ENCODE assay signal across 33 mouse cellular contexts in the genomic region with DNA sequence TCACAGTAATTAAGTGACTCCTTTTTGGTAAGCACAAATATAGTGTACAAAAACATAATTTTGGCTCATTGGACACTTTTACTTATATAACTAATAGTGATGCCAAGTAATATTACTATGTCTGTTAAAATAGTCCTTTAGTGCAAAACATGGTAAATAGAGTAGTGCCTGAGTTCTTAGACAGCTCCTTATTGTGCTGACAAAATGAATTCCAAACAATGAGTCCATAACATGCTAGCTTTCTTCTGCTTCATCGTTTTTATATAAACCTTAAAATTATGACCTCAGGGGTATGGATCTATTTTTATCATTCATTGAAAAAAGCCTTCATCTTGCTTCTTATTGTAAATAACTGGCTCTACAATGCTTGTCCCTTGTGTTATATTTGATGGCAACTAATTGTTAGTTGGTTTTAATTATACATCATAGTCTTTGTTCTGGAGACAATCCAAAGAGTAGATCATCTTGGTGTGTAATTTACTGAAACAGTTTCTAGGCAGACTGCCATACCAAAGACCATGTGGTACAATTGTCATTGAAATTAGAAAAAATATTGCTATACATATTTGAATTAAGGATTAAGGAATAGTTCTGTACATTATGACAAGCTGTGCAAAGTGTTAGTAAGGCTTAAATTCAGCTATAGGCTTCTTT.
DNase-seq lines count a peak whose midpoint lies in the region; ATAC-seq and TF ChIP-seq lines count a peak whose summit lies in the region.
"Had no signal": no experiment of that assay in that cellular context is flagged by ENCODE, and none has a peak within 500 bp of the region (broad histone marks: within the 10 kb centered on the region; RNA-seq: fewer than 3 reads in every experiment).

No protein-coding gene starts in this region.

- 58% methylated on average over 1 of the region's 1 CpGs for WGBS in embryonic facial prominence, embryonic 14.5 days
- 82% methylated on average over 1 of the region's 1 CpGs for WGBS in embryonic facial prominence, embryonic 10.5 days
- 34% methylated on average over 1 of the region's 1 CpGs for WGBS in hindbrain, postnatal 0 days
- 60% methylated on average over 1 of the region's 1 CpGs for WGBS in hindbrain, embryonic 13.5 days
- WGBS in neural tube, embryonic 14.5 days, result 63% methylated on average over 1 of the region's 1 CpGs
- WGBS in forebrain, postnatal 0 days, result 19% methylated on average over 1 of the region's 1 CpGs

- DNase-seq in embryonic facial prominence, embryonic 14.5 days (ENCODE audit: low spot score), result peak; percentile 12
- DNase-seq in embryonic facial prominence, embryonic 10.5 days (ENCODE audit: low spot score), result no peak
- DNase-seq in hindbrain, postnatal 0 days (ENCODE audit: low spot score), result peak; percentile 49
- no peak for DNase-seq in neural tube, embryonic 10.5 days (ENCODE audit: extremely low spot score, low spot score)
- peak; percentile 54 for DNase-seq in forebrain, postnatal 0 days
- DNase-seq in heart, postnatal 4 days, result no peak
- DNase-seq: adrenal gland, postnatal 10 days; cerebellum, adult 18-20 months; cerebellum, postnatal 36 days; embryo, embryonic 11 days; gastrocnemius, postnatal 25 days; heart, adult 11 months; kidney, adult 18-20 months; kidney, postnatal 4 days; lung, postnatal 36 days; right cerebral cortex, adult 18-20 months; spleen, adult 18-20 months; thymus, postnatal 25 days had no signal

- H3K9ac ChIP-seq in embryonic facial prominence, embryonic 14.5 days (ENCODE audit: low read depth, low read length), result no peak overlapping the region
- H3K9ac ChIP-seq in hindbrain, postnatal 0 days (replicated peaks; ENCODE audit: low read length), result no peak overlapping the region
- H3K9ac ChIP-seq in hindbrain, embryonic 13.5 days, result no peak overlapping the region
- no peak overlapping the region for H3K9ac ChIP-seq in neural tube, embryonic 14.5 days (replicated peaks; ENCODE audit: low read depth, low read length)
- no peak overlapping the region for H3K9ac ChIP-seq in forebrain, postnatal 0 days
- H3K9ac ChIP-seq: embryonic facial prominence, embryonic 13.5 days; heart, embryonic 15.5 days; hindbrain, embryonic 14.5 days; kidney, embryonic 15.5 days; limb, embryonic 13.5 days; lung, embryonic 15.5 days; neural tube, embryonic 15.5 days had no signal

- H3K4me2 ChIP-seq in embryonic facial prominence, embryonic 14.5 days (ENCODE audit: low read depth, low read length), result no peak overlapping the region
- H3K4me2 ChIP-seq in hindbrain, postnatal 0 days (ENCODE audit: low read depth, low read length), result no peak overlapping the region
- H3K4me2 ChIP-seq in hindbrain, embryonic 13.5 days, result no peak overlapping the region
- no peak overlapping the region for H3K4me2 ChIP-seq in neural tube, embryonic 14.5 days (ENCODE audit: low read depth, low read length)
- no peak overlapping the region for H3K4me2 ChIP-seq in forebrain, postnatal 0 days (ENCODE audit: low read depth)
- H3K4me2 ChIP-seq: embryonic facial prominence, embryonic 13.5 days; heart, embryonic 15.5 days; hindbrain, embryonic 14.5 days; kidney, embryonic 15.5 days; limb, embryonic 13.5 days; liver, embryonic 11.5 days; lung, embryonic 15.5 days; midbrain, embryonic 11.5 days; neural tube, embryonic 15.5 days had no signal

- no peak overlapping the region for H3K27ac ChIP-seq in embryonic facial prominence, embryonic 14.5 days (replicated peaks; ENCODE audit: low read depth, low read length)
- no peak overlapping the region for H3K27ac ChIP-seq in embryonic facial prominence, embryonic 10.5 days (replicated peaks)
- no peak overlapping the region for H3K27ac ChIP-seq in hindbrain, postnatal 0 days
- no peak overlapping the region for H3K27ac ChIP-seq in hindbrain, embryonic 13.5 days
- H3K27ac ChIP-seq in neural tube, embryonic 14.5 days (ENCODE audit: low read depth, low read length), result no peak overlapping the region
- H3K27ac ChIP-seq in forebrain, postnatal 0 days (ENCODE audit: low read depth, low read length), result no peak overlapping the region
- H3K27ac ChIP-seq: embryonic facial prominence, embryonic 13.5 days; heart, embryonic 10.5 days; heart, embryonic 15.5 days; hindbrain, embryonic 14.5 days; kidney, embryonic 15.5 days; left cerebral cortex, adult 2 months; limb, embryonic 13.5 days; lung, embryonic 15.5 days; neural tube, embryonic 15.5 days had no signal

- H3K27me3 ChIP-seq in embryonic facial prominence, embryonic 14.5 days (replicated peaks; ENCODE audit: control insufficient read depth, insufficient read depth, low read length), result no peaks in the 10 kb centered on the region
- H3K27me3 ChIP-seq in embryonic facial prominence, embryonic 10.5 days (replicated peaks; ENCODE audit: low read depth, poor library complexity, severe bottlenecking), result no peaks in the 10 kb centered on the region
- H3K27me3 ChIP-seq in hindbrain, postnatal 0 days (ENCODE audit: insufficient read depth, low read length), result no peaks in the 10 kb centered on the region
- no peaks in the 10 kb centered on the region for H3K27me3 ChIP-seq in hindbrain, embryonic 13.5 days
- no peaks in the 10 kb centered on the region for H3K27me3 ChIP-seq in neural tube, embryonic 14.5 days (ENCODE audit: control insufficient read depth, insufficient read depth, low read length)
- no peaks in the 10 kb centered on the region for H3K27me3 ChIP-seq in forebrain, postnatal 0 days (ENCODE audit: insufficient read depth, low read length)
- H3K27me3 ChIP-seq: embryonic facial prominence, embryonic 13.5 days; heart, embryonic 15.5 days; kidney, embryonic 15.5 days; limb, embryonic 13.5 days; lung, embryonic 15.5 days; neural tube, embryonic 15.5 days had no signal

- ATAC-seq in embryonic facial prominence, embryonic 14.5 days (ENCODE audit: low read depth), result no peak
- ATAC-seq in hindbrain, postnatal 0 days, result 0 out of 2 replicates have a peak, but pooled peaks have one; percentile 35
- no peak for ATAC-seq in hindbrain, embryonic 13.5 days (ENCODE audit: low FRiP score)
- ATAC-seq in neural tube, embryonic 14.5 days (ENCODE audit: low read depth), result peak; percentile 31; the same call in 1 of the 2 replicates
- peak; percentile 50; the same call in 1 of the 2 replicates for ATAC-seq in forebrain, postnatal 0 days
- ATAC-seq: Patski had no signal

- H3K9me3 ChIP-seq in embryonic facial prominence, embryonic 14.5 days (ENCODE audit: control insufficient read depth, low read length), result no peaks in the 10 kb centered on the region
- H3K9me3 ChIP-seq in embryonic facial prominence, embryonic 10.5 days, result no peaks in the 10 kb centered on the region
- no peaks in the 10 kb centered on the region for H3K9me3 ChIP-seq in hindbrain, postnatal 0 days (ENCODE audit: low read length)
- no peaks in the 10 kb centered on the region for H3K9me3 ChIP-seq in hindbrain, embryonic 13.5 days
- H3K9me3 ChIP-seq in neural tube, embryonic 14.5 days (ENCODE audit: control insufficient read depth, low read length), result no peaks in the 10 kb centered on the region
- no peaks in the 10 kb centered on the region for H3K9me3 ChIP-seq in forebrain, postnatal 0 days (ENCODE audit: low read length)
- H3K9me3 ChIP-seq: embryonic facial prominence, embryonic 13.5 days; heart, embryonic 10.5 days; heart, embryonic 15.5 days; kidney, embryonic 15.5 days; limb, embryonic 13.5 days; lung, embryonic 15.5 days; neural tube, embryonic 15.5 days had no signal

- no peaks in the 10 kb centered on the region for H3K36me3 ChIP-seq in embryonic facial prominence, embryonic 14.5 days (ENCODE audit: control insufficient read depth, insufficient read depth, low read length)
- no peaks in the 10 kb centered on the region for H3K36me3 ChIP-seq in embryonic facial prominence, embryonic 10.5 days (replicated peaks)
- H3K36me3 ChIP-seq in hindbrain, postnatal 0 days (ENCODE audit: insufficient read depth, low read length), result no peaks in the 10 kb centered on the region
- H3K36me3 ChIP-seq in hindbrain, embryonic 13.5 days, result no peaks in the 10 kb centered on the region
- H3K36me3 ChIP-seq in neural tube, embryonic 14.5 days (ENCODE audit: control insufficient read depth, insufficient read depth, low read length), result no peaks in the 10 kb centered on the region
- H3K36me3 ChIP-seq in forebrain, postnatal 0 days (ENCODE audit: insufficient read depth), result no peaks in the 10 kb centered on the region
- H3K36me3 ChIP-seq: embryonic facial prominence, embryonic 13.5 days; heart, embryonic 10.5 days; heart, embryonic 15.5 days; kidney, embryonic 15.5 days; limb, embryonic 13.5 days; lung, embryonic 15.5 days; neural tube, embryonic 15.5 days had no signal

- TF ChIP-seq CTCF in hindbrain, postnatal 0 days (IDR thresholded peaks at IDR 0.05; ENCODE audit: low read depth), result no peak
- no peak for TF ChIP-seq CTCF in forebrain, postnatal 0 days (IDR thresholded peaks at IDR 0.05; ENCODE audit: low read depth)

- H3K4me1 ChIP-seq in embryonic facial prominence, embryonic 14.5 days (ENCODE audit: control insufficient read depth, insufficient read depth, low read length), result no peaks in the 10 kb centered on the region
- no peaks in the 10 kb centered on the region for H3K4me1 ChIP-seq in embryonic facial prominence, embryonic 10.5 days
- no peaks in the 10 kb centered on the region for H3K4me1 ChIP-seq in hindbrain, postnatal 0 days (ENCODE audit: insufficient read depth, low read length)
- no peaks in the 10 kb centered on the region for H3K4me1 ChIP-seq in hindbrain, embryonic 13.5 days (replicated peaks)
- no peaks in the 10 kb centered on the region for H3K4me1 ChIP-seq in neural tube, embryonic 14.5 days (ENCODE audit: control insufficient read depth, insufficient read depth, low read length)
- no peaks in the 10 kb centered on the region for H3K4me1 ChIP-seq in forebrain, postnatal 0 days (ENCODE audit: insufficient read depth)
- H3K4me1 ChIP-seq: embryonic facial prominence, embryonic 13.5 days; heart, embryonic 10.5 days; heart, embryonic 15.5 days; kidney, embryonic 15.5 days; limb, embryonic 13.5 days; lung, embryonic 15.5 days; neural tube, embryonic 15.5 days had no signal

- H3K4me3 ChIP-seq in embryonic facial prominence, embryonic 14.5 days (ENCODE audit: low read depth, low read length), result no peak overlapping the region
- no peak overlapping the region for H3K4me3 ChIP-seq in embryonic facial prominence, embryonic 10.5 days
- H3K4me3 ChIP-seq in hindbrain, postnatal 0 days (ENCODE audit: low read length), result no peak overlapping the region
- no peak overlapping the region for H3K4me3 ChIP-seq in hindbrain, embryonic 13.5 days
- H3K4me3 ChIP-seq in neural tube, embryonic 14.5 days (ENCODE audit: low read depth, low read length), result no peak overlapping the region
- H3K4me3 ChIP-seq in forebrain, postnatal 0 days (ENCODE audit: low read depth, low read length), result no peak overlapping the region
- H3K4me3 ChIP-seq: embryonic facial prominence, embryonic 13.5 days; erythroblast, embryonic 14.5 days; heart, embryonic 10.5 days; heart, embryonic 15.5 days; kidney, embryonic 15.5 days; left cerebral cortex, adult 2 months; limb, embryonic 13.5 days; lung, embryonic 15.5 days; neural tube, embryonic 15.5 days had no signal

Comparison
In these comparisons a context has a peak if more than half of its experiments do, and no peak if none do; other contexts are left out.
1. ATAC-seq: peak in hindbrain, postnatal 0 days (single experiment), neural tube, embryonic 14.5 days (single experiment) and forebrain, postnatal 0 days (single experiment); none in embryonic facial prominence, embryonic 14.5 days (single experiment) and hindbrain, embryonic 13.5 days (single experiment).
2. DNase-seq: peak in embryonic facial prominence, embryonic 14.5 days (single experiment), hindbrain, postnatal 0 days (single experiment) and forebrain, postnatal 0 days (single experiment); none in embryonic facial prominence, embryonic 10.5 days (single experiment), neural tube, embryonic 10.5 days (single experiment) and heart, postnatal 4 days (single experiment).